Mouse (Mus musculus) embryonic facial prominence, embryonic 11.5 days (tissue): ENCODE data around the gene Otc. TPM values are rescaled to one million over a fixed set of nuclear protein-coding genes. Genes with fewer than 3 reads are reported as not detected.

ENCODE experiments used
- ATAC-seq: fragments of 200-750 bp; cut with Nextera tagmentation; replicated peaks from 2 replicates; pipeline ENCODE4 v1.8.0; 2017; ENCODE audit warnings: low read depth; ENCODE audit not compliant: insufficient number of reproducible peaks, low FRiP score, low TSS enrichment
- DNase-seq: peaks from one replicate; pipeline ENCODE4 v3.0.0-alpha.2; 2015; ENCODE audit warnings: low spot score
- H3K27ac ChIP-seq: fragments of 300-500 bp; sonication (generic); replicated peaks from 2 replicates; pipeline ENCODE4 v1.5.1; 2014; ENCODE audit warnings: mild to moderate bottlenecking, low read depth, low read length, control low read depth
- H3K27me3 ChIP-seq: fragments of 300-500 bp; sonication (generic); 2 replicates; pipeline ENCODE4 v1.6.1; 2014; ENCODE audit warnings: mild to moderate bottlenecking, low read length, moderate library complexity, mixed read lengths; ENCODE audit not compliant: control insufficient read depth, insufficient read depth
- H3K36me3 ChIP-seq: fragments of 300-500 bp; sonication (generic); replicated peaks from 2 replicates; pipeline ENCODE4 v1.6.1; 2014; ENCODE audit warnings: low read depth, mild to moderate bottlenecking, low read length, moderate library complexity, mixed read lengths; ENCODE audit not compliant: control insufficient read depth, insufficient read depth
- H3K4me1 ChIP-seq: fragments of 300-500 bp; sonication (generic); 2 replicates; pipeline ENCODE4 v1.6.1; 2014; ENCODE audit warnings: low read length, mixed read lengths; ENCODE audit not compliant: control insufficient read depth, insufficient read depth
- H3K4me2 ChIP-seq: fragments of 300-500 bp; sonication (generic); 2 replicates; pipeline ENCODE4 v1.6.1; 2014; ENCODE audit warnings: low read depth, mild to moderate bottlenecking, control low read depth, low read length, moderate library complexity
- H3K4me3 ChIP-seq: fragments of 300-500 bp; sonication (generic); 2 replicates; pipeline ENCODE4 v1.5.1; 2014; ENCODE audit warnings: low read depth, low read length, control low read depth
- H3K9ac ChIP-seq: fragments of 300-500 bp; sonication (generic); replicated peaks from 2 replicates; pipeline ENCODE4 v1.6.1; 2014; ENCODE audit warnings: mild to moderate bottlenecking, control low read depth, low read length
- H3K9me3 ChIP-seq: fragments of 300-500 bp; sonication (generic); replicated peaks from 2 replicates; pipeline ENCODE4 v1.6.1; 2016; ENCODE audit warnings: mild to moderate bottlenecking, low read length, inconsistent platforms, mixed read lengths; ENCODE audit not compliant: control insufficient read depth
- WGBS: fragments of 180-500 bp; shearing (Covaris S2); extraction: QIAGEN DNeasy Blood & Tissue Kit; methylation state at CpG from one replicate; pipeline ENCODE4 v1.1.7; 2014; 5-methylcytosine and 5-hydroxymethylcytosine counted together
- polyA plus RNA-seq: library from polyadenylated mRNA; unstranded; fragments of >200 nt; fragmentation: Nextera tagmentation; extraction: Ambion mirVana; gene quantifications from 2 replicates; pipeline ENCODE4 v1.2.1, GENCODE M21; 2014

Gene Otc
- not detected in 2 replicates for polyA plus RNA-seq

GRCm38 (mm10) chrX:10251852-10252504 lies at the start of gene Otc:
Gene Otc (plus strand): TSS chrX:10252305.
- Histone ChIP-seq H3K27ac (no peak within 1 kb of the TSS), H3K9me3 (no peaks in the 10 kb centered on the region), H3K36me3 (no peaks in the 10 kb centered on the region), H3K4me3 (no peak within 1 kb of the TSS), H3K4me2 (no peak within 1 kb of the TSS), H3K27me3 (no peaks in the 10 kb centered on the region), H3K4me1 (no peaks in the 10 kb centered on the region), H3K9ac (no peak within 1 kb of the TSS)
- 59% methylated on average over 2 of the region's 2 CpGs for WGBS
- ATAC-seq (no peak), DNase-seq (no peak)

- Histone ChIP-seq H3K4me3 (no peak overlapping the region), H3K9me3 (no peaks in the 10 kb centered on the region), H3K36me3 (no peaks in the 10 kb centered on the region), H3K9ac (no peak overlapping the region), H3K4me1 (no peaks in the 10 kb centered on the region), H3K27ac (no peak overlapping the region), H3K4me2 (no peak overlapping the region), H3K27me3 (no peaks in the 10 kb centered on the region)
- DNase-seq (no peak), ATAC-seq (no peak)
- 83% methylated on average over 5 of the region's 5 CpGs for WGBS
These were observed 46.2 kb upstream of the Otc start for GRCm38 (mm10) chrX:10205937-10206336.

GRCm38 (mm10) chrX:10215972-10216371 lies 36.1 kb upstream of the Otc start:
- H3K9ac ChIP-seq: peak overlapping the region; percentile 62
- DNase-seq (peak; percentile 47), ATAC-seq (no peak)
- H3K27ac ChIP-seq: no peak overlapping the region; the same call in 1 of the 2 replicates
- H3K36me3 ChIP-seq: no peaks in the 10 kb centered on the region
- H3K9me3 ChIP-seq: no peaks in the 10 kb centered on the region
- no peaks in the 10 kb centered on the region for H3K27me3 ChIP-seq
- WGBS: 16% methylated on average over 16 of the region's 16 CpGs
- H3K4me2 ChIP-seq: peak overlapping the region; percentile 32
- no peaks in the 10 kb centered on the region for H3K4me1 ChIP-seq
- H3K4me3 ChIP-seq: peak overlapping the region; percentile 46

GRCm38 (mm10) chrX:10216410-10216949 lies 35.6 kb upstream of the Otc start, which contains the start of gene Rpgr:
Gene Rpgr (minus strand): TSS chrX:10216920.
- DNase-seq (peak; percentile 92), ATAC-seq (peak; percentile 98)
- peak within 1 kb of the TSS; percentile 32 for H3K4me2 ChIP-seq
- no peaks in the 10 kb centered on the region for H3K36me3 ChIP-seq
- H3K27ac ChIP-seq: no peak within 1 kb of the TSS; the same call in 1 of the 2 replicates
- peak within 1 kb of the TSS; percentile 62 for H3K9ac ChIP-seq
- no peaks in the 10 kb centered on the region for H3K4me1 ChIP-seq
- WGBS: 16% methylated on average over 46 of the region's 47 CpGs
- no peaks in the 10 kb centered on the region for H3K27me3 ChIP-seq
- H3K9me3 ChIP-seq: no peaks in the 10 kb centered on the region
- peak within 1 kb of the TSS; percentile 46 for H3K4me3 ChIP-seq

- no peak for ATAC-seq
- Histone ChIP-seq H3K4me2 (no peak overlapping the region), H3K27me3 (no peaks in the 10 kb centered on the region), H3K9ac (no peak overlapping the region), H3K36me3 (no peaks in the 10 kb centered on the region), H3K4me3 (no peak overlapping the region), H3K4me1 (no peaks in the 10 kb centered on the region), H3K9me3 (no peaks in the 10 kb centered on the region), H3K27ac (no peak overlapping the region)
- 68% methylated on average over 6 of the region's 6 CpGs for WGBS
- no peak for DNase-seq
These were observed 32.8 kb upstream of the Otc start for GRCm38 (mm10) chrX:10219281-10219680.

- WGBS: 63% methylated on average over 2 of the region's 2 CpGs
These were observed 19.1 kb upstream of the Otc start for GRCm38 (mm10) chrX:10233051-10233450.

GRCm38 (mm10) chrX:10234617-10235016 lies 17.5 kb upstream of the Otc start:
- no peaks in the 10 kb centered on the region for H3K4me1 ChIP-seq
- H3K27me3 ChIP-seq: no peaks in the 10 kb centered on the region
- DNase-seq (no peak), ATAC-seq (no peak)
- H3K27ac ChIP-seq: no peak overlapping the region
- no peak overlapping the region for H3K4me2 ChIP-seq
- H3K9me3 ChIP-seq: no peaks in the 10 kb centered on the region
- no peaks in the 10 kb centered on the region for H3K36me3 ChIP-seq
- no peak overlapping the region for H3K9ac ChIP-seq
- no peak overlapping the region for H3K4me3 ChIP-seq
- WGBS: 80% methylated on average over 3 of the region's 3 CpGs

More at GRCm38 (mm10) chrX:10233051-10233450, 19.1 kb upstream of the Otc start:
- H3K27me3 ChIP-seq: no peaks in the 10 kb centered on the region
- no peak overlapping the region for H3K9ac ChIP-seq
- H3K27ac ChIP-seq: no peak overlapping the region
- H3K4me1 ChIP-seq: no peaks in the 10 kb centered on the region
- ATAC-seq (no peak), DNase-seq (peak; percentile 8)
- no peaks in the 10 kb centered on the region for H3K36me3 ChIP-seq
- H3K9me3 ChIP-seq: no peaks in the 10 kb centered on the region
- H3K4me3 ChIP-seq: no peak overlapping the region
- no peak overlapping the region for H3K4me2 ChIP-seq

- H3K36me3 ChIP-seq: no peaks in the 10 kb centered on the region
- no peak overlapping the region for H3K4me2 ChIP-seq
- H3K4me1 ChIP-seq: no peaks in the 10 kb centered on the region
- H3K27me3 ChIP-seq: no peaks in the 10 kb centered on the region
- DNase-seq: no peak
- 61% methylated on average over 4 of the region's 4 CpGs for WGBS
- H3K4me3 ChIP-seq: no peak overlapping the region
- no peak overlapping the region for H3K9ac ChIP-seq
- H3K27ac ChIP-seq: no peak overlapping the region
- ATAC-seq: no peak
- H3K9me3 ChIP-seq: no peaks in the 10 kb centered on the region
These were observed 12.6 kb upstream of the Otc start for GRCm38 (mm10) chrX:10239515-10239914.
